Mouse (Mus musculus): ENCODE measurements around the gene B4galt3. TPM values are rescaled to one million over a fixed set of nuclear protein-coding genes. Genes with fewer than 3 reads are reported as not detected.
A peak's percentile ranks its signal among the peaks of the same experiment; 100 is the strongest.
"Not testable (repeated sequence)": the region's sequence is repeated elsewhere in the genome, so short reads cannot be mapped to it uniquely, and the experiment has no call there.

B4galt3 gene
- total RNA-seq, 4 experiments from 2014 or later: 28.5 to 44.8 (median 43.0) TPM

- DNase-seq: no peak
Measured at GRCm38 (mm10) chr1:171285096-171285892, 15.2 kb downstream of the B4galt3 start.

GRCm38 (mm10) chr1:171286517-171286916, 16.4 kb downstream of the B4galt3 start:
- no peak for DNase-seq

- DNase-seq: peak; percentile 94
Measured at GRCm38 (mm10) chr1:171287136-171288081, 17.3 kb downstream of the B4galt3 start, which contains the start of gene Usp21. Usp21 (minus strand) TSS chr1:171287991.

- no peak for DNase-seq
Measured at GRCm38 (mm10) chr1:171288328-171288727, 18.2 kb downstream of the B4galt3 start.

GRCm38 (mm10) chr1:171293351-171293750, 23.2 kb downstream of the B4galt3 start:
- DNase-seq: no peak

- DNase-seq: no peak
Measured at GRCm38 (mm10) chr1:171293906-171294297, 23.8 kb downstream of the B4galt3 start.

GRCm38 (mm10) chr1:171294298-171295062, 24.4 kb downstream of the B4galt3 start, which contains the start of gene Ufc1:
Ufc1 (minus strand) TSS chr1:171295024.
- DNase-seq: peak; percentile 81

- no peak for DNase-seq
Measured at GRCm38 (mm10) chr1:171295063-171295402, 24.9 kb downstream of the B4galt3 start.

- no peak for DNase-seq
Measured at GRCm38 (mm10) chr1:171298226-171298625, 28.1 kb downstream of the B4galt3 start.

- not testable (repeated sequence) for DNase-seq
Measured at GRCm38 (mm10) chr1:171306157-171306556, 36.0 kb downstream of the B4galt3 start.

- DNase-seq: no peak
Measured at GRCm38 (mm10) chr1:171309321-171309720, 39.2 kb downstream of the B4galt3 start.

GRCm38 (mm10) chr1:171319748-171320147, 49.6 kb downstream of the B4galt3 start:
- no peak for DNase-seq

GRCm38 (mm10) chr1:171320151-171320550, 50.0 kb downstream of the B4galt3 start:
- no peak for DNase-seq

- no peak for DNase-seq
Measured at GRCm38 (mm10) chr1:171321415-171321814, 51.3 kb downstream of the B4galt3 start.

- DNase-seq: no peak
Measured at GRCm38 (mm10) chr1:171322012-171322411, 51.9 kb downstream of the B4galt3 start.

- DNase-seq: no peak
Measured at GRCm38 (mm10) chr1:171325571-171325970, 55.4 kb downstream of the B4galt3 start.

Other genes with a start within 250 kb of the B4galt3 start
- gene Fcgr3, start 205.4 kb upstream of the B4galt3 start, total RNA-seq (2022): 10 to 100 TPM; 11.4 to 29.7 (median 23.1) TPM
- 1 to 10 TPM; 1.3 to 4.1 (median 3.1) TPM for gene Cfap126, start 156.4 kb upstream of the B4galt3 start, total RNA-seq (2022)
- gene Sdhc, start 119.7 kb upstream of the B4galt3 start, total RNA-seq (2022): 100 to 1,000 TPM; 324 to 440 (median 382) TPM
- 1 to 10 TPM in 2 of 4 experiments, under 1 TPM in 2; 0.43 to 1.4 (median 1.2) TPM for gene Mpz, start 119.6 kb upstream of the B4galt3 start, total RNA-seq (2022)
- gene Pcp4l1, start 74.1 kb upstream of the B4galt3 start, total RNA-seq (2022): 10 to 100 TPM; 55.7 to 66.0 (median 59.2) TPM
- gene Nr1i3, start 56.4 kb upstream of the B4galt3 start, total RNA-seq (2022): under 1 TPM in 2 of 4 experiments, not detected in 2; 0.13 to 0.15 TPM
- 10 to 100 TPM; 39.1 to 49.2 (median 46.0) TPM for gene Tomm40l, start 47.8 kb upstream of the B4galt3 start, total RNA-seq (2022)
- gene Apoa2, start 45.3 kb upstream of the B4galt3 start, total RNA-seq (2022): 1 to 10 TPM; 2.0 to 6.4 (median 4.3) TPM
- 10 to 100 TPM; 21.8 to 34.4 (median 28.3) TPM for gene Fcer1g, start 36.0 kb upstream of the B4galt3 start, total RNA-seq (2022)
- gene Adamts4, start 19.9 kb upstream of the B4galt3 start, total RNA-seq (2022): under 1 TPM; 0.46 to 0.80 (median 0.60) TPM
- 100 to 1,000 TPM; 609 to 713 (median 672) TPM for gene Ndufs2, start 18.9 kb upstream of the B4galt3 start, total RNA-seq (2022)
- gene Ppox, start 10.9 kb downstream of the B4galt3 start, total RNA-seq (2022): 10 to 100 TPM; 39.7 to 86.2 (median 65.6) TPM
- 10 to 100 TPM; 39.3 to 64.7 (median 52.0) TPM for gene Usp21, start 17.7 kb downstream of the B4galt3 start, total RNA-seq (2022)
- gene Ufc1, start 24.7 kb downstream of the B4galt3 start, total RNA-seq (2022): 100 to 1,000 TPM; 179 to 200 (median 194) TPM
- gene Dedd, start 58.8 kb downstream of the B4galt3 start, total RNA-seq (2022): 10 to 100 TPM; 31.0 to 45.9 (median 36.7) TPM
- 100 to 1,000 TPM in 1 of 4 experiments, 10 to 100 TPM in 3; 81.4 to 103 (median 89.6) TPM for gene Nit1, start 75.3 kb downstream of the B4galt3 start, total RNA-seq (2022)
- gene Pfdn2, start 75.3 kb downstream of the B4galt3 start, total RNA-seq (2022): 100 to 1,000 TPM in 2 of 4 experiments, 10 to 100 TPM in 2; 76.7 to 184 (median 115) TPM
- 10 to 100 TPM in 1 of 4 experiments, 1 to 10 TPM in 3; 1.7 to 13.1 (median 6.2) TPM for gene Klhdc9, start 90.5 kb downstream of the B4galt3 start, total RNA-seq (2022)
- gene Nectin4, start 99.8 kb downstream of the B4galt3 start, total RNA-seq (2022): under 1 TPM; 0.10 to 0.54 (median 0.31) TPM
- 1 to 10 TPM; 3.4 to 7.5 (median 5.5) TPM for gene Arhgap30, start 118.6 kb downstream of the B4galt3 start, total RNA-seq (2022)
- gene Usf1, start 141.0 kb downstream of the B4galt3 start, total RNA-seq (2022): 10 to 100 TPM; 61.4 to 94.4 (median 75.4) TPM
- gene Tstd1, start 148.5 kb downstream of the B4galt3 start, total RNA-seq (2022): 1 to 10 TPM; 1.7 to 8.1 (median 5.3) TPM
- 10 to 100 TPM; 26.4 to 53.3 (median 39.5) TPM for gene F11r, start 167.2 kb downstream of the B4galt3 start, total RNA-seq (2022)
- gene Alyref2, start 233.2 kb downstream of the B4galt3 start, total RNA-seq (2022): 1 to 10 TPM; 6.0 to 9.4 (median 7.0) TPM

Data from adrenal gland, adult 8-10 months (tissue).